8 mouse cellular contexts compared by ENCODE assay signal in genomic region chr16:95570616-95571015, GRCm38 (mm10). TPM values are rescaled to one million over a fixed set of nuclear protein-coding genes. Genes with fewer than 3 reads are reported as not detected.
DNase-seq lines count a peak whose midpoint lies in the region; ATAC-seq and TF ChIP-seq lines count a peak whose summit lies in the region.

No protein-coding gene starts in this region.

- H3K27me3 ChIP-seq in midbrain, postnatal 0 days (ENCODE audit: insufficient read depth, low read length): no peaks in the 10 kb centered on the region

- TF ChIP-seq CTCF in midbrain, postnatal 0 days (IDR thresholded peaks at IDR 0.05): peak; percentile 69

- H3K36me3 ChIP-seq in midbrain, postnatal 0 days (ENCODE audit: insufficient read depth, low read length): no peaks in the 10 kb centered on the region

- no peak overlapping the region for H3K4me2 ChIP-seq in midbrain, postnatal 0 days (ENCODE audit: low read depth, low read length, poor library complexity, severe bottlenecking)

- H3K9ac ChIP-seq in midbrain, postnatal 0 days (replicated peaks; ENCODE audit: low read length, poor library complexity, severe bottlenecking): no peak overlapping the region

- WGBS in midbrain, postnatal 0 days: 8% methylated on average over 1 of the region's 1 CpGs

- H3K4me1 ChIP-seq in midbrain, postnatal 0 days (ENCODE audit: insufficient read depth, low read length): no peaks in the 10 kb centered on the region

- no peak for ATAC-seq in midbrain, postnatal 0 days (ENCODE audit: low FRiP score)

- no peak overlapping the region for H3K27ac ChIP-seq in midbrain, postnatal 0 days (ENCODE audit: low read depth, low read length)

- H3K4me3 ChIP-seq in midbrain, postnatal 0 days (ENCODE audit: low read depth, low read length): no peak overlapping the region

- DNase-seq in gastrocnemius, postnatal 10 days: peak; percentile 21
- no peak for DNase-seq in gastrocnemius, adult 8-10 months (ENCODE audit: low spot score in 2 of 2)
- peak; percentile 52 for DNase-seq in right cerebral cortex, postnatal 14 days
- no peak for DNase-seq in right cerebral cortex, postnatal 36 days (ENCODE audit: low spot score in 2 of 2)
- DNase-seq in embryo, embryonic 10.5 days (ENCODE audit: low spot score): peak; percentile 76
- peak; percentile 15 for DNase-seq in midbrain, postnatal 0 days (ENCODE audit: low spot score)
- no peak for DNase-seq in ovary, postnatal 14 days (ENCODE audit: low spot score)
- DNase-seq in layer of hippocampus, adult 11-12 months (ENCODE audit: low spot score): no peak

- no peaks in the 10 kb centered on the region for H3K9me3 ChIP-seq in midbrain, postnatal 0 days (ENCODE audit: low read length)

RNA-seq across cellular contexts. Expression of gene Erg, which starts 15.8 kb away (rescaled TPM):
- total RNA-seq in gastrocnemius, postnatal 10 days (2021): 10 to 100 TPM; 23.8 to 26.7 TPM
- total RNA-seq in gastrocnemius, adult 8-10 months (2022): 1 to 10 TPM; 5.7 to 9.8 (median 8.2) TPM
- total RNA-seq in midbrain, postnatal 0 days (2014; rRNA removed): 4.8 and 5.5 TPM in 2 replicates
- polyA plus RNA-seq in midbrain, postnatal 0 days (2015; fragmentation: Nextera tagmentation; extraction: Ambion mirVana): 0.89 and 0.98 TPM in 2 replicates

Comparison
In these comparisons a context has a peak if more than half of its experiments do, and no peak if none do; other contexts are left out.
1. DNase-seq: peak in gastrocnemius, postnatal 10 days (single experiment), right cerebral cortex, postnatal 14 days (single experiment), embryo, embryonic 10.5 days (single experiment) and midbrain, postnatal 0 days (single experiment); none in gastrocnemius, adult 8-10 months (0 of 2), right cerebral cortex, postnatal 36 days (0 of 2), ovary, postnatal 14 days (single experiment) and layer of hippocampus, adult 11-12 months (single experiment).